Mouse (Mus musculus) heart, postnatal 10 days (tissue): Measurements from ENCODE around the gene Ehmt2. TPM values are rescaled to one million over a fixed set of nuclear protein-coding genes. Genes with fewer than 3 reads are reported as not detected.
"Not testable (repeated sequence)": the region's sequence is repeated elsewhere in the genome, so short reads cannot be mapped to it uniquely, and the experiment has no call there.

ENCODE experiments used
- DNase-seq, 2 experiments: peaks; one replicate each; pipeline ENCODE4 v3.0.0; 2021
- intact Hi-C: fragments of 180-260 bp; cut with DNase I; formaldehyde crosslinking; loops from one replicate; pipeline ENCODE4 v1.15.1; 2025
- total RNA-seq, 2 experiments: library from RNA; stranded (reverse); gene quantifications; 2 replicates each; pipeline ENCODE4 v1.2.3; 2021

Ehmt2 gene
- total RNA-seq, 2 experiments from 2014 or later, result 52.4 to 58.2 TPM

DNA sequence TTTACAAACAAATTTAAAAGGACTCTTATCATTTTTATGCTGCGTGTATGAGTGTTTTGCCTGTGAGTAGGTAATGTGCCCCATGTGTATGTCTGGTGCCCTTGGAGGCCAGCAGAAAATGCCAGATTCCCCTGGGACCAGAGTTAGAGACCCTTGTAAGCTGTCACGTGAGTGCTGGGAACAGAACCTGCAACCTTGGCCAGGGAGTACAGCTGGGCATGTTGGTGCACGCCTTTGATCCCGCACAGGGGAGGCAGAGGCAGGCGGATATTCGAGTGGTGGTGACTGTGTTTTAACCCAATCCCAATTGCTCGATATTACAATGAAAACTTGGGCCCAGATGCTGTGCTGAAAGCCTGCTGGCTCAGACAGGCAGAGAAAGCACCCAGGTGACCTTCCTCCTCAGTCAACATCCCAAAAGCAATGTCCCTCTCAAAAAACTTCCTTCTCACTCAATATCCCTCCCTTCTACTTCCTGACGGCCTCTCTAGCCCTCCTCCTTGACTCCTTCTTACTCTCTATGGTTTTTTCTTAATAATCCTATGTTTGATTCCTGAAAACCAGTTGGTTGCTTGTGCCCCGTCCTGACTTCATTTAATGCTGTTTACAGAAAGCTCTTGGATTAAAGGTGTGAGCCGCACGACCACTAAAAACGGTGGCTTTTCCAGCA is 8.1 kb upstream of the Ehmt2 start:
- intact Hi-C loops, result no loop called here
- DNase-seq, result no peak

DNA sequence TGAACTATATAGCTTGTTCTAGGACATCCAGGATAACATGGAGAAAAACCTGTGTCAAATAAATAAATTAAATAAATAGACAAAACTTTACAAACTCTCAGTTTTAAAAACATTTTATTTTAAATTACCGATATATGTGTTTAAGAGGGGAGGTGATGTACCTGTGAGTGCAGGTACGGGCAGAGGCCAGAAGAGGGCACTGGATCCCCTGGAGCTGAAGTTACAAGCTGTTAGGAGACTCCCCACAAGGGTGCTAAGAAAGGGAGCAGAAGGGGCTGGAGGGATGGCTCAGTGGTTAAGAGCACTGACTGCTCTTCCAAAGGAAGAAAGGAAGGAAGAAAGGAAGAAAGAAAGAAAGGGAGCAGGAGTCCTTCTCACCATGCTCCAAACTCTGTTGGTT is 6.9 kb upstream of the Ehmt2 start:
- DNase-seq, result no peak
- intact Hi-C loops, result no loop called here

DNA sequence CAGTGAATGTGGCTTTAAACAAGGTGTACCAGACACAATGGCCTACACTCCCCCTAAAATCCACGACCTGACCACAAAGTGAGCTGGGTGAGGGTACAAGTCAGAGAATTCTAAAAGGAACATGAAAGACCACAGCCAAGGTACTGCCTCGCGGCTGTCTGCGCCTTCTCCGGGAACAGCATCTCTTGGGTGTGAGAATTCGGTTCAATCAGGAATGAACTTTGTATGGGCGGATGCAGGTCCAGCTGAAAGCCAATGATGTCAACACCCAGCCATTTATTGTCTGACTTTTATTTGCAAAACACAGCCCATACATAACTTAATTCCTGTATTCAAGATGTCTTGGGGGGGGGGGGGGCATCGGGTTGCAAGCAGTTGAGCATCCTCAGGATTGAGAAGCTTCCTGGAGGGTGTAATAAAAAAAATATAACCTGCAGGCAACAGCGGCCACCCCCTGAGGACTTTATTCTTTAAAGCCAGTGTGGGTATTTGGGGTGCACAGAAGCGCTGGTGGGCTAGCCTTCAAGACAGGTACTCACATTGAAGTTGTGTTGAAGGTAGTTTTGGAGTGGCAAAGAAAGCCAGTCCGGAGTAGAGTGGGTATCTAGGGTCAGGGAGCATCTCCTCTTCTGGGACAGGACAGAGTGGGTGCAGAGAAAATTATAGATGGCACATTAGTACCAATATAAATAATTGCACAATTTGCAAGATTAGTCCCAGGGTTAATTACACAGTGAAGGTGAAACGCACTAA is 5.0 kb upstream of the Ehmt2 start:
- DNase-seq, result no peak
- intact Hi-C loops, result loop anchor here (2.0 kb wide), 1 partner anchor 36 kb away; no protein-coding TSS in a partner anchor

DNA sequence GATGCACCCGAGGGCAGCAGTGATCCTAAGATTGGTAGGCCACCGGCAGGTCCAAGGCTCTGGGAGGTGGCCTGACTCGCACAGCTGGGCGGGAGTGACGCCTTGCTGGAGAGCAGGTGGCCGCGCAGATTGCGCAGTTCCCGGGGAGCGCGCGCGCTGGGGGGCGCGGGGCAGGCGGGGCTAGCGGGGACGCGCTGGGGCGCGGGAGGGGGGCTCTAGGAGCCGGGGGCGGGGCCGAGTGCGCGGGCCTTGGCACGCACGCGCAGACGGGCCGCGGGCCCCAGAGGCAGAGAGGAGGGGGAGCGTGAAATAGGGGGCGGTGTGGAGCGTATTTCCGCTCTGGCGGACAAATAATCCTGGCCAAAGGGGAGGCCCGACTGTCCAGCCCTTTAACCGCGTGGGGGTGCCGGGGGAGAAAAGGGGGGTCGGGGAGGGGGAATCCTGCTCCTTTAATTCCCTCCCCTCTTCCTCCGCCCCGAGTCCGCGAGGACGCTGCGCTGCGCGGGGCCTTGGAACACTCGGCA is 4.1 kb upstream of the Ehmt2 start:
- intact Hi-C loops, result no loop called here
- peak; percentile 94 to 96 for DNase-seq

DNA sequence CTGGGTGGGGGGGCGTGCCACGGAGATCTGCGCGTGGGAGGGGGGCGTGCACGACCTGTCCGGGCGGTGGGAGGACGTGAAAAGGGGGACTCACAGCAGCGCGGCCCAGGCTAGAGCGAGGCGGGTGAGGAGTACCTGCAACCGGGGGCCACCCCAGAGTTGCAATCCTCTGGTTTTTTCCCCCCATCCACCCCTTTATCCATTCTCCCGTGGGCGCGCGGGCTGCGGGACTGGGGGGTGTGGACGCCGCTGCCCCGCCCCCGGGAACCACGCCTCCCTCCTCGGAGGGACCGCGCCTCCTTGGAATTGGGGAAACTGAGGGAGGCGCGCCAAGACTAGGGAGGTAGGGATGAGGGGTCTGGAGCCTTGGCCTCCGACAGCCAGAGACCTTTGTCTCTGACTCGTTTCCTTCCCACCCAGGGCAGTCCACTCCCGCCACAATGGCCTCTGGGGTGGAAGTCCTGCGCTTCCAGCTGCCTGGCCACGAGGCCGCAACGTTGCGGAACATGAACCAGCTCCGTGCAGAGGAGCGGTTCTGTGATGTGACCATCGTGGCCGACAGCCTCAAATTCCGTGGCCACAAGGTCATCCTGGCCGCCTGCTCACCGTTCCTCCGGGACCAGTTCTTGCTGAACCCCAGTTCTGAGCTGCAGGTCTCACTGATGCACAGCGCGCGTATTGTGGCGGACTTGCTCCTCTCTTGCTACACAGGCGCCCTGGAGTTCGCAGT is 3.3 kb upstream of the Ehmt2 start:
- DNase-seq, result peak; percentile 59 to 65
- intact Hi-C loops, result no loop called here

DNA sequence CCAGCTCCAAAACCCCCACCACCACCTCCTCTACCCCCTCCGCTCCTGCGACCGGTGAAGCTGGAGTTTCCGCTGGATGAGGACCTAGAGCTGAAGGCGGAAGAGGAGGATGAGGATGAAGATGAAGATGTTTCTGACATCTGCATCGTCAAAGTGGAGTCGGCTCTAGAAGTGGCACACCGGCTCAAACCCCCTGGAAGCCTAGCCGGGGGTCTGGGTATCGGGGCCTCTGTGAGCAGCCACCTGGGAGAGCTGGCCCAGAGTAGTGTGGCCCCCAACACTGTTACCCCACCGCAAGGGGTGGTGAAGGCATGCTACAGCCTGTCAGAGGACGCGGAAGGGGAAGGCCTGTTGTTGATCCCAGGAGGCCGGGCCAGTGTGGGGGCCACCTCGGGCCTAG is 2.5 kb upstream of the Ehmt2 start:
- intact Hi-C loops, result no loop called here
- no peak for DNase-seq

DNA sequence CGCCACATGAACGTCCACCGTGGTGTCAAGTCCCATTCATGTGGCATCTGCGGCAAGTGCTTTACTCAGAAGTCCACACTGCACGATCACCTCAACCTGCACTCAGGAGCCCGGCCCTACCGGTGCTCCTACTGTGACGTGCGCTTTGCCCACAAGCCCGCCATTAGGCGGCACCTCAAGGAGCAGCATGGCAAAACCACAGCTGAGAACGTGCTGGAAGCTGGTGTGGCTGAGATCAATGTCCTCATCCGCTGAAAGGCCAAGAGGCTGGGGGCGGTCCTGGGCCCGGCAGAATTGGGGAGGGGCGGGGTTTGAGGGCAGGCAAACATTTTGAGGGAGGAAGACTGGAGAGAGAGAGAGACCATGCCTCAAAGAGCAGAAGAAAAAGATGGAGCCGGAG is 1.9 kb upstream of the Ehmt2 start:
- intact Hi-C loops, result no loop called here
- no peak for DNase-seq

DNA sequence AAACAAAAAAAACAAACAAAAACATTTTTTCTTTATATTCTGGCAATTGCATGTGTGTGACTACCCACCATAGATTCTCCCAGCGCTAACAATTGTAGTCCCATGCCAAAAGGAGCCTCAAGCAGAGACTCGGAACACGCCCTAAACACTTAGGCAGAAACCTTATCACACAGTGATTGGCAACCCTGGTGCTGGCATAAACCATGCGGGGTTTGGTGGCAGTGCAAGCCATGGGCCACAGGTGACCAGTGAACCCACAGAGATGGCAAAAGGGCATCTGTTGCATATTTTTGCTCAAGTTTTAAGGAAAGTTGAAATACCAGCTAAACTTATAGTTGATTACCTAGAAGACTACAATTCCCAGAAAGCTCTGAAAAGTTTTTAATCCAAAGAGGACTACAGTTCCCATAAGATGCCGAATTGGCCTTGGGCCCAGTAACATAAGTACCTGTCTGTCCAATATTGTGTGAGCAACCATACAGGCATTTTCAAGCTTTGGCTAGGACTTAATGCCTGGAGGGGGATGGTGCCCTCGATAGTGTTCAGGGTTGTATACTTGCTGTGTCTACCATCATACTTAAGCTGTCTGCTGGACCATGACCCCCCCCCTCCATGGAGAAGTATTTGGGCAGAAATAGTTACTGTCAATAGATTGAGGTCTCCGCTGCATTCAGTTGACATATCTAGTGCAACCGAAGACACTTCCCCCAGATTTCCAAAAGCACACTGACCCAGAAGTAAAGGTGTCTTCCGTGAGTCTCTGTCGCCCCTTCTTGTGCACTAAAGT is 703 bp upstream of the Ehmt2 start:
- peak; percentile 45 to 58 for DNase-seq
- intact Hi-C loops, result no loop called here

DNA sequence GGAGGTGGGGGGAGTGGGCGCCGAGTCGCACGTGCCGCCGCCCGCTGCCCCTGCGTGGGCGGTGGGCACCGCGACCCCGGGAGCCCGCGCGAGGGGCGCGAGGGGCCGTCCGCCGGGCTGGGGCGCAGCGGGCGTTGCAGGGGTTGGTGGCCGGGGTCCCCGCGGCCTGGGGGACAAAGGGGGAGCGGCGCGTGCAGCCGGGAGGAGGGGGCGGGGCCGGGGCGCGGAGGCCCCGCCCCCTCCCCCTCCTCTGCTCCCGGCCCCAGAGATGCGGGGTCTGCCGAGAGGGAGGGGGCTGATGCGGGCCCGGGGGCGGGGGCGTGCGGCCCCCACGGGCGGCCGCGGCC is 410 bp downstream of the Ehmt2 start:
- peak in 1 of 2 experiments; percentile 24 for DNase-seq
- intact Hi-C loops, result no loop called here

DNA sequence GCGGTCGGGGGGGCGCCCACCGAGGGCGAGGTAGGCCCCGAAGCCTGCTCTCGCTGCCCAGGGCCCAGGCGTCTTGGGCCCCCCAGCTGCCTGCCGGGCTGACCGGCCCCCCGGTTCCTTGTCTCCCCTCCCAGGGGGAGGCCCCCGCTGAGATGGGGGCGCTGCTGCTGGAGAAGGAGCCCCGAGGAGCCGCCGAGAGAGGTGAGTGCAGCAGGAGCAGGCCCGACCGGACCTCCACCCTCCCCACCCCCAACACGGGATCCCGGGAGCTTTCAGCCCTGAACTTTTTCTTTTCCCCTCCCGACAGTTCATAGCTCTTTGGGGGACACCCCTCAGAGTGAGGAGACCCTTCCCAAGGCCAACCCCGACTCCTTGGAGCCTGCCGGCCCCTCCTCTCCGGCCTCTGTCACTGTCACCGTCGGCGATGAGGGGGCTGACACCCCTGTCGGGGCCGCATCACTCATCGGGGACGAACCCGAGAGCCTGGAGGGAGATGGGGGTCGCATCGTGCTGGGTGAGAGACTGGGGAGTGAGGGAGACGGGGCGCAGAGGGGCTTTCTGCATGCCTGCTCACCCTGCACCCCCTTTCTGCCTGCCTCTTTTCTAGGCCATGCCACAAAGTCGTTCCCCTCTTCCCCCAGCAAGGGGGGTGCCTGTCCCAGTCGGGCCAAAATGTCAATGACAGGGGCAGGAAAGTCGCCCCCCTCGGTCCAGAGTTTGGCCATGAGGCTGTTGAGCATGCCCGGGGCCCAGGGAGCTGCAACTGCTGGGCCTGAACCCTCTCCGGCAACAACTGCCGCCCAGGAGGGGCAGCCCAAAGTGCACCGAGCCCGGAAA is 1.0 kb downstream of the Ehmt2 start:
- peak; percentile 62 to 72 for DNase-seq
- intact Hi-C loops, result no loop called here

DNA sequence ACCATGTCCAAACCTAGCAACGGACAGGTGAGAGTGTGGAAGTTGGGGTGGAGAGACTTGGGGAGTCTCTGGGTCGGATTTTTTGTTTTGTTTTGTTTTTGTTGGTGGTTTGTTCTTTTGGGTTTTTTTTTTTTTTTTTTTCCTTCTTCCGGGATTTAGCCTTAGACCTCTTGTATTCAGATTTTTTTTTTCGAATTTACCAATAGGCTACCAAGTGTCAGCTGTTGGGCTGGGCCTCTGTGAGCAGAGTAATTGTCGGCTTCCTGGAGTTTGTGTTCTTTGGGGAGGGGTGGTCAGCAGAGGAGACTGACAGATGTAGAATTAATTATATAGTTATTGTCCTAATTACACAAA is 1.6 kb downstream of the Ehmt2 start:
- intact Hi-C loops, result no loop called here
- peak in 1 of 2 experiments; percentile 41 for DNase-seq

DNA sequence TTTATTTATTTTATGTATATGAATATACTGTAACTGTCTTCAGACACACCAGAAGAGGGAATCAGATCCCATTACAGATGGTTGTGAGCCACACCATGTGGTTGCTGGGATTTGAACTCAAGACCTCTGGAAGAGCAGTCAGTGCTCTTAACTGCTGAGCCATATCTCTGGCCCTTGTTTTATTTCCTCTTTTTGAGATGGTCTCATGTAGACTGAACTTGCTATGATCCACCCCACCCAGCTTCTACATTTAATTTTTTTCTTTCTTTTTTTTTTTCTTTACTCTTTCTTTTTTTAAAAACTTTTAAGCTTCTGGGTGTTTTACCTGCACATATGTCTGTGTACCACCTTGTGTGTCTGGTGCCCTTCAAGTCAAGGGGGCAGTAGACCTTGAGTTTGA is 2.6 kb downstream of the Ehmt2 start:
- intact Hi-C loops, DNase-seq: not testable (repeated sequence)

DNA sequence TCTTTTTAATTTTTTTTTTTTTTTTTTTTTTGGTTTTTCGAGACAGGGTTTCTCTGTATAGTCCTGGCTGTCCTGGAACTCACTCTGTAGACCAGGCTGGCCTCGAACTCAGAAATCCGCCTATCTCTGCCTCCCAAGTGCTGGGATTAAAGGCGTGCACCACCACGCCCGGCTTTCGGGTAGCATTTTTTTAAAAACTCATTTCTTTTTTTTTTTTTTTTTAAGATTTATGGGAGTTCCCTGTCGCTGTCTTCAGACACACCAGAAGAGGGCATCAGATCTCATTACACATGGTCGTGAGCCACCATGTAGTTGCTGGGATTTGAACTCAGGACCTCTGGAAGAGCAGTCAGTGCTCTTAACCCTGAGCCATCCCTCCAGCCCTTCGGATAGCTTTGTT is 3.7 kb downstream of the Ehmt2 start:
- intact Hi-C loops, DNase-seq: not testable (repeated sequence)

DNA sequence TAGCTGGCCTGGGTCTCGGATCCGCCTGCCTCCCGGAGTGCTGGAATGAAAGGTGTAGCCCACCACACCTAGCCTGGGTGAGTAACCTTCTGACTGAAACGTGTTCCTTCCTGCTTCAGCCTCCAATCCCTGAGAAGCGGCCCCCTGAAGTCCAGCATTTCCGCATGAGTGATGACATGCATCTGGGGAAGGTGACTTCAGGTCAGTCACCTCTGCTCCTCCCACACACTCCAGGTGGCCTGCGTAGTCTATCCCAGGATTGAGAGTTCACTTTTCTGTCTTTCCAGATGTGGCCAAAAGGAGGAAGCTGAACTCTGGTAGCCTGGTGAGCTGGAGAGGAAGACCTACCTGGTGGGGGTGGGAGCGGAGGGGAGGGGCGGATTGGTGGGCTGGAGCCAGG is 4.6 kb downstream of the Ehmt2 start:
- intact Hi-C loops, result no loop called here
- no peak for DNase-seq

DNA sequence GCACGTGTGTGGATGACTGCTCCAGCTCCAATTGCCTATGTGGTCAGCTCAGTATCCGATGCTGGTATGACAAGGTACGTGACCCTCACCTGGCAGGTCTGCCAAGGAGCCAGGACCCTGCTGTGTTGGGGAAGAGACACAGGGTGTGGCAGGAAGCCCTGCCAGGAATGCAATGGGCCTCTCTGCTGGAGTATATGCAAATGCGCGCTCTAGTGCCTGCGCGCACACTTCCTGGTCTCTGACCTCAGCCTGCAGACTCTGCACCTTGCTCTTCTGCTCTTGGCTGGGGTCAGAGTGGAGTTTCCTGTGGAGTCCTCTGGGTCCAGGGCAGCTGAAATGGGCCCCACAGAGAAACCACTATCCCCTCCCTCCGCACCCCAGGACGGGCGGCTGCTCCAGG is 12.7 kb downstream of the Ehmt2 start:
- intact Hi-C loops, result loop anchor here (5.0 kb wide), 2 partner anchors 36 to 71 kb away; partner anchors contain the start of gene Lsm2
- DNase-seq, result no peak

DNA sequence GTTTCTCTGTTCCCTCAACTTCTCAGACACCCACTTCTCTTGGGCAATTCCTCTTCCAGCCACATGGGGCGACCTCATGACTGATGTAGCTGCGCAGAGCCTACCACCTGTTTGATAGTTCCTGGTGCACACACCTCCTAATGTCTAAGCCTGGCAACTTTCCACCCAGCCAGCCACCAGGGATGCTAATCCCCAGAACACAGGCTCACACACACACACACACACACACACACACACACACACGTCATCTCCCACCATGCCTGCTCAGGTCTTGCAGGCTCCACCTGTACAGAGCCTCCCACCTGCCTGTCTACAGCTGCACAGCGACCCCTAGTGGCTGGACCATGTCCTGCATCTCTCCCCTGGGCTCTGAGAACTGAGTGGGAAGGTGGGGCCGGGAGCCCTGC is 13.7 kb downstream of the Ehmt2 start:
- DNase-seq, result peak; percentile 65 to 85
- intact Hi-C loops, result loop anchor here (2.0 to 5.0 kb wide), 3 partner anchors 35 to 70 kb away; partner anchors contain the start of gene Lsm2

DNA sequence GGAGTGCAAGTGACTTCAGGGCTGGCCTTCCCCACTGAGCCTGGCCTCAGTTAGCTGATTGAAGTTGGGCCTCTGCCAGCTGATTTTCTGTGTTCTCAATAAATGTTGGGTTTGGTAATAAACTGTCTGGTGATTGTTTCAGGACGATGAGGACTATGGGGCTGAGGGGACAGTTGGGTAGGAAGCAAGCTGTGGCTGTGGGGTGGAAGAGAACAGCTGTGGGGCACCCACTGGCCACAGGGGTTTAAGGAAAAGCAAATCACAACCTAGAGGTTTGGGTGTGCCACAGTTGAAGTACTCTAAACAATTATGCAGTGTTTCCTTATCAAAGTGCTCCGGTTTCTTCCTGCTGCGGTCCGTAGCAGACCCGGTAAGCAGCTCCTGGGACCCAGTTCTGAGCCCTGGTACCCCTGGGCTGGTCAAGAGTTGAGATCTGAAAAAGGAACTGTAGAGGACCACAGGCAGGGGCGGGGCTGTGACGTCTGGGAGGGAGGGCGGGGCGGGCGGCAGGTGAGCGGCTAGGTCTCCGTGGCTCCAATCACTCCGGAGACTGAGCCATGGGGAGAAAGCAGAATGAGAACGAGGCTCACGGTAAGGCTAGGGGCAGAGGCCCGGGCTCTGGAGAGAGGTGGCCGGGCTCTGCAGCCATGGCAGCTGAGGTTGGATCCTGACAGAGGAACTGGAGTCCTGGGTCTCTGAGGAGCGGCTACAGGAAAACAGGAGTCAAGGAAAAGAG is 15.8 kb downstream of the Ehmt2 start, which contains the start of gene Slc44a4:
Slc44a4 (plus strand) TSS at position 537 of the 736 bp plus-strand sequence.
- DNase-seq, result no peak
- intact Hi-C loops, result loop anchor here (2.0 to 5.0 kb wide), 3 partner anchors 33 to 68 kb away; partner anchors contain the start of gene Lsm2

DNA sequence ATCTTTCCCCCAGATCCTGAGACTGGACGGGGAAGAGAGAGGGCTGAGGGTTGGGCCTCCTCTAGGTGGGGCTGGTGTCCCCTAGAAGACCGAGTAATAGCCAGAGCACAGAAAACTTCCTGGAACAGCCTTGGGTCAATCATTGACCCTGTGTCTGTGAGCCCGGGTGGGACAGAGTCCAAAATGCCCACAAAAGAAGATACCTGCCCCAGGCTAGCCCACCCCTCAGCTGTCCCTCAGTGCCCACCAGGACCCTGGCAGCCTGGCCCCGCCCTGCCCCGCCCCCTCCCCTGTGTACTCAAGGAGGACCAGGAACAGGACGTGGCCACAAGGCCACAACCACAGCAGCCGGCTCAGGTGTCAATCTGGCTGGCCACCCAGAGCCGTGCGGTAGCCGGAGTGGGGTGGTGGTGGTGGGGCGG is 17.2 kb downstream of the Ehmt2 start:
- DNase-seq, result peak in 1 of 2 experiments; percentile 29
- intact Hi-C loops, result no loop called here

DNA sequence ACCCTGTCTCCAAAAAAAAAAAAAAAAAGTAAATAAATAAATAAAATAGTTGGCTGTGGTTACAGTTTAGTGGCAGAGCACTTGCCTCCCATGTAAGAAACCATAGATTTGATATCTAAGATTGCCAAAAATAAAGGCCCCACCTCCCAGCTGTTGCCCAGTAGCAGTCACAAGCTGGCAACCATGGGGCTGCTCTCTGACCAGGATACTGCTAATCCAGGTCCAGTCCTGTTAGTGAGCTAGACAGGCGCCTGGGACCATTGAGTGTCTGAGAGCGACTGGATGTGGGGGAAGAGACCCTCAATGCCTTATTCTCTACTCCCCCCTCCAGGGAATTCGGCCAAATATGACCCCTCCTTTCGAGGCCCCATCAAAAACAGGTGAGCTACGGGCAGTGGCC is 18.0 kb downstream of the Ehmt2 start:
- DNase-seq, result no peak
- intact Hi-C loops, result no loop called here
